Mouse (Mus musculus) MEL (cell line): ENCODE results near the gene Ssbp1.
A peak's percentile ranks its signal among the peaks of the same experiment; 100 is the strongest.

ENCODE experiments used
- CHD2 ChIP-seq: IDR thresholded peaks from 2 replicates; pipeline ENCODE4 v1.6.1; 2011; ENCODE audit warnings: low read length, improper control_type of control experiment
- CTCF ChIP-seq, 3 experiments: IDR thresholded peaks in 2 of 3; conservative IDR thresholded peaks in 1 of 3; 2 replicates each; pipeline ENCODE4 v1.5.1; 2011 to 2012; ENCODE audit warnings: low read length in 3 of 3, low read depth in 2 of 3, mild to moderate bottlenecking in 2 of 3, improper control_type of control experiment in 1 of 3, inconsistent platforms in 1 of 3, mixed read lengths in 1 of 3, moderate library complexity in 1 of 3; ENCODE audit not compliant: control insufficient read depth in 1 of 3, insufficient read depth in 1 of 3, poor library complexity in 1 of 3, severe bottlenecking in 1 of 3
- EP300 ChIP-seq, 2 experiments: IDR thresholded peaks; 2 replicates each; pipeline ENCODE4 v1.6.1; 2011; ENCODE audit warnings: improper control_type of control experiment in 2 of 2, low read length in 2 of 2, low read depth in 1 of 2, mild to moderate bottlenecking in 1 of 2
- GATA1 ChIP-seq: IDR thresholded peaks from 2 replicates; pipeline ENCODE4 v1.6.1; 2011; ENCODE audit warnings: low read depth, low read length, improper control_type of control experiment
- MAX ChIP-seq: IDR thresholded peaks from 2 replicates; pipeline ENCODE4 v1.6.1; 2011; ENCODE audit warnings: low read length, improper control_type of control experiment
- MAZ ChIP-seq: IDR thresholded peaks from 2 replicates; pipeline ENCODE4 v1.6.1; 2012; ENCODE audit warnings: low read depth, mild to moderate bottlenecking, inconsistent platforms, low read length, improper control_type of control experiment
- MXI1 ChIP-seq: IDR thresholded peaks from 2 replicates; pipeline ENCODE4 v1.6.1; 2011; ENCODE audit warnings: mild to moderate bottlenecking, low read depth, low read length, improper control_type of control experiment
- POLR2A ChIP-seq, 2 experiments: IDR thresholded peaks; 2 replicates each; pipeline ENCODE4 v1.6.1; 2011 to 2012; ENCODE audit warnings: low read length in 2 of 2, mild to moderate bottlenecking in 2 of 2, control low read depth in 1 of 2, improper control_type of control experiment in 1 of 2, low read depth in 1 of 2, moderate library complexity in 1 of 2; ENCODE audit not compliant: control insufficient read depth in 1 of 2, insufficient read depth in 1 of 2, poor library complexity in 1 of 2
- POLR2AphosphoS2 ChIP-seq: IDR thresholded peaks from 2 replicates; pipeline ENCODE4 v1.6.1; 2011; ENCODE audit warnings: low read length, improper control_type of control experiment
- POLR2AphosphoS5 ChIP-seq: IDR thresholded peaks from 2 replicates; pipeline ENCODE4 v1.6.1; 2012; ENCODE audit warnings: low read depth, borderline replicate concordance, mild to moderate bottlenecking, inconsistent platforms, low read length, moderate library complexity, mixed read lengths
- SIN3A ChIP-seq: IDR thresholded peaks from 2 replicates; pipeline ENCODE4 v1.6.1; 2012; ENCODE audit warnings: low read length, improper control_type of control experiment, inconsistent platforms
- SMC3 ChIP-seq: IDR thresholded peaks from 2 replicates; pipeline ENCODE4 v1.6.1; 2011; ENCODE audit warnings: low read depth, low read length, improper control_type of control experiment
- TBP ChIP-seq: IDR thresholded peaks from 2 replicates; pipeline ENCODE4 v1.8.0; 2011; ENCODE audit warnings: low read depth, low read length, improper control_type of control experiment
- ZNF384 ChIP-seq: IDR thresholded peaks from 2 replicates; pipeline ENCODE4 v1.6.1; 2012; ENCODE audit warnings: low read depth, mild to moderate bottlenecking, inconsistent platforms, low read length, improper control_type of control experiment

DNA sequence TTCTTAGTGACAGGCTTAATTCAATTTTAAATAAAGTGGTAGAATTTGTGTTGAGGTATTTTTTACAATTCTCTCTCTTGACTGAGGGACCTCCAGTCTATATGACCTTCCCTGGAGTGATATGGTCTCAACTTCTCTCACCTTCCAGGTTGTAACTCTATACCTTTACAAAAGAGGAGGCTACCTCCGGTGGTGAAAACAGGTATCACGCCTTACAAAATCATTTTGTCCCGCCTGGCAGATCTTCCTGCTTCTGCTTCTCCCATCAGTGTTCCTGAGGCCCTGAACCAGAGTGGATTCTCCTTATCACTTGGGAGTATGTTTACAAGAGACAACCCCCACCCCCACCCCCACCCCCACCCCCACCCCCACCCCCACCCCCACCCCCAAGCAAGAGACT is 29.4 kb upstream of the Ssbp1 start:
- TF ChIP-seq EP300 (IDR thresholded peaks at IDR 0.05; ENCODE audit: low read depth in 1 of 2, low read length in 2 of 2) = no peak
- no peak for TF ChIP-seq SIN3A
- TF ChIP-seq CTCF (IDR thresholded peaks at IDR 0.05 in 2 of 3, conservative IDR thresholded peaks at IDR 0.05 in 1 of 3; ENCODE audit: control insufficient read depth in 1 of 3, insufficient read depth in 1 of 3, low read depth in 2 of 3, low read length in 3 of 3, poor library complexity in 1 of 3, severe bottlenecking in 1 of 3) = peak in 2 of 3 experiments; percentile 34 to 37; a peak in 4 of 6 replicates
- no peak for TF ChIP-seq POLR2A (IDR thresholded peaks at IDR 0.05; ENCODE audit: control insufficient read depth in 1 of 2, insufficient read depth in 1 of 2, low read depth in 1 of 2, low read length in 2 of 2, poor library complexity in 1 of 2)
- TF ChIP-seq MAX = no peak
- no peak for TF ChIP-seq TBP
- TF ChIP-seq POLR2AphosphoS5 = no peak
- no peak for TF ChIP-seq ZNF384
- TF ChIP-seq MXI1 = no peak
- TF ChIP-seq MAZ = no peak
- no peak for TF ChIP-seq POLR2AphosphoS2
- TF ChIP-seq GATA1 = no peak
- TF ChIP-seq CHD2 = no peak
- peak; percentile 22; the same call in 1 of the 2 replicates for TF ChIP-seq SMC3
